Mouse (Mus musculus): ENCODE measurements around the gene Rassf4.

Gene Rassf4

DNA sequence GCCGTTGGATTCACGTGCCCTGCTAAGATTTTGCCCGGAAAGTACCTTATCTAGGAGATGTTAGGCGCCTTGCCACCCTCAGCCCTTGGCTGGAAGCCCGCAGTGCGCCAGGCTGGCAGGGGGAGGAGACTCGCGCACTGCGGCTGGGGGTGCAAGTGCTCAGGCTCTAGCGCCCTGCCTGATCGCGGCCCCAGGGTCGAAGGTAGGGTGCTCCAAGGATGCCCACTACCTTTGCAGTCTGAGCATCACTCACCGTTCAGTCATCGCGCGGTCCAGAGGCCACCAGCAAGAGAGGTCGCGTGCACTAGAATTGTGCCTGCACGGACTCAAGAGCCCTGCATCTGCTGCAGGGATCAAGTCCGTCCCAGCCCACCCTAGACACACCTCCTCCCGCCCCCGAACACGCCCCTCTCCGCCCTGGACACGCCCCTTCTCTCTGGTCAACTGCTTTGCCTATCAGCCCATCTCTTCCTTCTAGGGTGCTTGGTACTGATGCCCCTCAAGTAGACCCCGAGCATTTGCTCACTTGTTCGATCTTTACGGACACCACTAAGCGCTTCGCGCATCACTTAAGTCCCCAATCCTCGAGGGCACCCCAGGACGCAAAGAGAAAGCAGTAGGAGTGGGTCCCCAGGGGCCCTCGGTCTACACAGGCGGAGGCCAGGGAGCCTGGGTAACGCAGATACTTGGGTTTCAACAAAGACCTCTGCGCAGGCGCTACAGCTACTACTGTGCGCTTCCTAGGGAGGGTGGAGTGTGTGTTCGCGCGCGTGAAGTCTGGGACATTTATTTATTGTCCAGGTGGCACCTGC lies at the start of gene Rassf4:
Gene Rassf4 (minus strand): TSS at position 482 of the 812 bp plus-strand sequence.
- peak; percentile 88 for DNase-seq (ENCODE audit: low spot score)

DNA sequence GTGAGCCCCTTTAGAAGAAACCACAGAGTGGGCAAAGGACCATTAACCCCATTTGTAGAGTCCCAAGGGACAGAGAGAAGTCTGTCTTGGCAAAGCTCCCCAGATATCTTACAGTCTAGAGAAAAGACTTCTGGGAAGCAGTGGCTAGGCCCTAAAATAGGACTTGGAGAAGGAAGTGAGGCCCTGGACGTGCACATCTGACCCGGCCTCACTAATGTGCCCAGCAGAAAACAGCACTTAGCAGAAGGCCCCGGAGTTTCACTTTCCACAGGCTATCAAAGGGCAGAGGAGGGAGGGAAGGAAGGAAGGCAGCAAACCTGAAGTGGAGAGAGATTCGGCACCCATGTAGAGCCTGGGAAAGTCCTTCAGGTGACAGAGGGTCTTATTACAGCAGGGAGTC lies 45.2 kb upstream of the Rassf4 start:
- DNase-seq (ENCODE audit: low spot score), result no peak

- no peak for DNase-seq (ENCODE audit: low spot score)
Measured at GRCm38 (mm10) chr6:116718361-116718760, 44.6 kb upstream of the Rassf4 start.

GRCm38 (mm10) chr6:116717851-116718250 lies 44.1 kb upstream of the Rassf4 start:
- DNase-seq (ENCODE audit: low spot score), result no peak

DNA sequence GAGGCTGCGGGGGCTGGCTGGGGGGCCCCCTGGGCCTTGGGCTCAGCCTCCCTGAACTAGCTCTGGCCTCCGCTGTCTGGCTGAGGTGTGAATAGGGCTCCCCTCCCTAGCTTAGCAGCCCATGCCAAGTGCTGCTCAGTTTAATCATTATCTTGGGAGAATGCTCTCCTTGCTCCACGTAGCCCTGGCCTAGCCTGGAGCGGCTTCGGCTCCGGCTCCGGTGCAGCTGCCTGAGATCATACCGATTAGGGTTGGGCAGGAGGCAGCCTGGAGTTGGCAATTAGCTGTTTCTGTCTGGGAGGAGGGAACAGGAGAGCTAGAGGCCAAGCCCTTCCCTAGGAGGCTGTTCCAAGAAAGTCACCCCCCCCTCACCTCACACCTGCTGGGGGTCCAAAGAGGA lies 42.9 kb upstream of the Rassf4 start, which contains the start of gene Tmem72:
Gene Tmem72 (minus strand): TSS at position 248 of the 400 bp plus-strand sequence.
- DNase-seq (ENCODE audit: low spot score), result peak; percentile 5

DNA sequence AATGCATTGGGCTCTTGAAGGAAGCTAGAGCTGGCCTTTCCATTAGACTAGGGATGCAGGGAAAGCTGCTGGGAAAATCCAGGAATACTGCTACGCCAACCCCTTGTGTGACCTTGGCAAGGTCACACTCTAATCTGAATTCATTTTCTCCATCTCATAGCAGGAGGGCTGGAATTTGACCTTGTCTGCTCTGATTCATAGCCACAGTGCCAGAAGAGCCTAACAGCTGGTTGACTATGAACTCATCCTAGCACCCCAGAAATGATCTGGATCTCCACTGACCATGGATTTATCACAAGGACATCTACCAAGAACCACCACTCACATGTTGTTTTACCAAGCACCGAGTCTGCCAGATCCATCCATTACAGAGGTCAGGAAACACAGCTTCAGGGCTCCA lies 41.4 kb upstream of the Rassf4 start:
- DNase-seq (ENCODE audit: low spot score), result no peak

- no peak for DNase-seq (ENCODE audit: low spot score)
Measured at GRCm38 (mm10) chr6:116714576-116714975, 40.8 kb upstream of the Rassf4 start.

- DNase-seq (ENCODE audit: low spot score), result no peak
Measured at GRCm38 (mm10) chr6:116713966-116714365, 40.2 kb upstream of the Rassf4 start.

DNA sequence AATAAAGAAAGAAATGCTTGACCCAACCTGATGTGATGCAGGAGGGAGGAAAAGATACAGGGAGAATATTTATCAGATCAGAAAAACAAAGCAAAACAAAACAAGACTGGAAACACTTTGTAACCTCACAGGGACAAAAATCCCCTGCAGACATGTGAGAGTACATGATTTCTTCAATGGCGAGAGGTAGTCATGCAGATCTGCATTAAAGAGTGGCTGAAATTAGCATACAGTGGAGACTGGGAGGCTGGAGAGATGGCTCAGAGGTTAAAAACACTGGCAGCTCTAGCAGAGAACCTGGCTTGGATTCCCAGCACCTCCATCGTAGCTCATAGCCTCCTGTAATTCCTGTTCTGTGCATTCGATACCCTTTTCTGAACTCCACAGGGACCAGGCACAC lies 38.8 kb upstream of the Rassf4 start:
- no peak for DNase-seq (ENCODE audit: low spot score)

DNA sequence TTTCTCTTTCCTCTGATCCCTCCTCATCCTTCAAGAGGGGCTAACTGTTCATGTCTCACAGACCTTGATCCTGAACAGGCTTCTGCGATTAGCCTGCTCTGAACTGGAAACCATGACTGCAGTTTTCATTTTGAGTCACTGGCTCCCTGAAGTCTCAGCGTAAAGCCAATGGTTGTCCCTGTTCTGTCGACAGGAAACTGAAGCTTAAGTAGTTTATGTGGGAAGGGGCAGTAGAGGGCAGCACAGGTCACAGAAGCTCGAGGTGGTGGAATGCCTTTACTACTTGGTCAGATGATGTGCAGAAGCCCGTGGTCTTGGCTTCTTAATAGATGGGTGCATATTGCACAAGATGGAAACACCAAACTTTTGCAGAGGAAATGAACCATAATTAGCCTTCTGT lies 38.3 kb upstream of the Rassf4 start:
- peak; percentile 68 for DNase-seq (ENCODE audit: low spot score)

DNA sequence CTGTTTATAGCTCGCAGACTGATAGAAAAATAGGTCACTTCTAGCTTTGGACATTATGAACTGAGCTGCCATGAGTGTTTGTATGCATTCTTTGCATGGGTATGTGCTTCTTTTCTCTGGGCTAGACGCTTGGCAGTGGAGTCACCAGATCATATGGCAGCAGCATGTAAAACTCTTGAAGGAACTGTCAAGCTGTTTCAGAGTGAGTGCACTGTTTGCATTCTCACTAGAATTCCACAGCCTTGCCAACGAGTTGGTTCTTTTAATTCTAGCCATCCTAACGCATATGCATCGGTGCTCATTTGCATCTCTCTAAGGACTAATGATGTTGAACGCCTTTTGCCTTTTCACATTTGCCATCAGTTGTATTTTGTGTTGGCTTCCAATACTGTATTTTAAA lies 30.6 kb upstream of the Rassf4 start:
- DNase-seq (ENCODE audit: low spot score), result no peak

DNA sequence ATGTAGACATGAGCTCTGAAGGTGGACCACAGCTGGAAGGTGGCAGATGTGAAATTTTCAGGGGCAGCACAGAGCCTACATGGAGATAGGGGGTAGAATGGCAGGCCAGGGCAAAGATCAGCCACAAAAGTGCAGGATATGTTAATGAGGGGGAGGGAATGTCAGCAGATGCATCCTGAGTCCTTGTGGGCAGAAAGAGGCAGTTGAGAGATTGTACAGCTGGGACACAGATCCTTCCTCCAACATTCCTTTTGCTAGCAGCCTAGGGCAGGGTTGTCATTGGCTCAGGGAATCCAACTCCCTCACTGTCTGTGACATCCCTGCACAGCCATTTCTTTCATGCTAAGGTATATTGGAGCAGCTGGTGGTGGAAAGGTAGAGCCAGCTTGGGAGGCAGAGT lies 27.1 kb upstream of the Rassf4 start:
- DNase-seq (ENCODE audit: low spot score), result no peak

- no peak for DNase-seq (ENCODE audit: low spot score)
Measured at GRCm38 (mm10) chr6:116697896-116698425, 24.2 kb upstream of the Rassf4 start.

DNA sequence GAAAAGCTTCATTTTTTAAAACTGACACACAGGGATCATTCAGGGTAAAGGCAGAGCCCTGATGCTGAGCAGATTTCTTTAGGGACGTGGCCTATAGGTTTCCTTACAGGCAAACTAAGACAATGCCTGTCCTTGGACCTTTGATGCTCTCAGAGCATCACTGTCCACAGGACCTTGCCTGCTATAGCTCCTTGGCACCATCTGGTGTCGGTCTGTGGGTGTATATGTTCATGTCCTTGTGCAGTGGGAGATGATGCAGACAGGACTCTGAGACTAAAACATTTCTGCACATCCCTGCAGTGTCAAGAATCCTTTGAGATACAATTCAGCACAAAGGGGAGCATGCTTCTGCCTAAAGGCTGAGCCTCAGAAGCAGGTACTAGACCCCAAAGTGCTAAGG lies 23.7 kb upstream of the Rassf4 start:
- DNase-seq (ENCODE audit: low spot score), result peak; percentile 18

DNA sequence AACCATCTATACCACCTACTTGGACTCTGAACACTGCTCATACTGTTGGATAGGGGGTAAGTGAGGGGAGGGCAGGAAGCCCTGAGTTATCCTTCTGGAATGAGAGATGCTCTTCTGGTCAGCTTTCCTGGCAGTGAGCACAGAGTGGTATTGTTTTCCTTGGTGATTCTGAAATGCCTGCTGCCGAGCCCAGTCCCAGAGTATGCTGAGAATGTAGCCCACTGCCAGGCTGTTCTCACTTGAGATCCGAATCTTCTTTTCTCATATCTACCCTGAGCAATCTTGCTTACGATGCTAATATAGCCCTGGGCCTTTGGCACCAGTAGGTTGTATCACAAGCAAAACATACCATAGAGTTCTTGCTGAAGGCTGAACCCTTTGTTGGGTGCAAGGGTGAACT lies 20.6 kb upstream of the Rassf4 start:
- no peak for DNase-seq (ENCODE audit: low spot score)

DNA sequence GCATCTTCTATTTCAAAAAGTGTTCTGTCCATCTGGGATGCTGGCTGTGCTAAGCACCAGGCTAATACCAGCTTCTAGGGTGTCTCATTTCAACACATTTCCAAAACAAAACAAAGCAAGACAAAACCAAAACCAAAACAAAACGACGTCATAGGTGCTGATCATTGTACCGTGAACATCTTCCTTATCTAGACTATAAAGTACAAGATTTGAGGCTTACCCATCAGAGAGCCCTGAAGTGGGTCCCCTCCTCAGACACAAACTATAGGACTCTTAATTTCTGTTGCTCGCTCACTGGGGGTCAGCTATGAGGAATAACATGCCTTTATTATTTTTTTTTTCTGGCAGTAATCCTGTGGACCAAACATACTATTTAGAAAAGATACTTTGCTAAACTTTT lies 19.9 kb upstream of the Rassf4 start:
- no peak for DNase-seq (ENCODE audit: low spot score)

DNA sequence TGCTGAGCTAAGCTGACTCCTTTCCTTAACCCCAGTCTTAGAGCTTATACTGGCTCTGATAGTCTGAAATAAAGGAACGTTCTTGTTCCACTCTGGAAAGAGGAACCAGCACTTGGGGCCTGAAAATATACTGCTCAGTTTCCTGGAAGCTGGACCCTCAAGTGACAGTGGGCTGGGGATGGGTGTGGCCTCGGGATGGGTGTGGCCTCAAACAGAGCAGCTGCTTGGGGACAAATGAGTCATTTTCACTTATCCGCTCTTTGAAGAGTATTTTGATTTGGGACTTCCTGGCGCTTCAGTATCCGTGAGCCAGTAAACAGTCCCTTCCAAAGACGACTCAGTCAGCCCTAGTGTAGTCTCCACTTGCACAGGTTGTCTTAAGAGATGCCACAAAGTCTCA lies 8.6 kb upstream of the Rassf4 start:
- no peak for DNase-seq (ENCODE audit: low spot score)

DNA sequence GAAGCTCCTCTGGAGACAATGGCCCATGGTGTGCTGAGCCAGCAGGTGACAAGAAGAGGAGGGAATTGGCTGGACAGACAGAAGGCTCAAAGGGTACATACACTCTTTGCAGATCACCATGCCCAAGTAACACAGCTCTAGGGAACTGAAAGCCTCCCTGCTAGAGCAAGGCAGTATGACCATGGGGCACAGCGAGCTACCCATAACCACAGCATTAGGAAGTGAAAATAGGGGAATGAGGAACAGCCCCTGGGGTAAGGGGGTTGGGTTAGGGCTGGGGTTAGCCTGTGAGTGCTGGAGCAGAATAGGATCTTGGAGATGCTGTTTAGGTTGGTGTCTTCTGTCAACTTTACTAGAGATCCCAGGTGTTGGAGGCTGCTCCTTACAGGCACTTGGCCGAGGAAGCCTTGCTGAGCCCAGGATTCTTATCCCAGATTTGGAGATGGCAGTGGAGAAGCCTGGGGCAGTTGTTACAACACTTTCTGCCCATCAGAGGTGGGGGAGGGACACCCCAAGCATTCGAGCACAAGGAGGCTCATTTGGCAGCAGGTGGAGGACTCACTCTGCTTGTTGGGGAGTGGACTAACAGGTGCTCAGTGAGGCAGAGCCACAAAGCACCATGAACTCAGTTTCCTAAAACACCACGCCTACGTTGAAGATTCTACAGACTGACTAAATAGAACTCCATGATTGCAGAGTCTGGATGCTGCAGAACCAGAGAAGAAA lies 6.0 kb upstream of the Rassf4 start:
- DNase-seq (ENCODE audit: low spot score), result no peak

GRCm38 (mm10) chr6:116677321-116677720 lies 3.6 kb upstream of the Rassf4 start:
- DNase-seq (ENCODE audit: low spot score), result peak; percentile 25

- no peak for DNase-seq (ENCODE audit: low spot score)
Measured at GRCm38 (mm10) chr6:116676355-116676913, 2.7 kb upstream of the Rassf4 start.

DNA sequence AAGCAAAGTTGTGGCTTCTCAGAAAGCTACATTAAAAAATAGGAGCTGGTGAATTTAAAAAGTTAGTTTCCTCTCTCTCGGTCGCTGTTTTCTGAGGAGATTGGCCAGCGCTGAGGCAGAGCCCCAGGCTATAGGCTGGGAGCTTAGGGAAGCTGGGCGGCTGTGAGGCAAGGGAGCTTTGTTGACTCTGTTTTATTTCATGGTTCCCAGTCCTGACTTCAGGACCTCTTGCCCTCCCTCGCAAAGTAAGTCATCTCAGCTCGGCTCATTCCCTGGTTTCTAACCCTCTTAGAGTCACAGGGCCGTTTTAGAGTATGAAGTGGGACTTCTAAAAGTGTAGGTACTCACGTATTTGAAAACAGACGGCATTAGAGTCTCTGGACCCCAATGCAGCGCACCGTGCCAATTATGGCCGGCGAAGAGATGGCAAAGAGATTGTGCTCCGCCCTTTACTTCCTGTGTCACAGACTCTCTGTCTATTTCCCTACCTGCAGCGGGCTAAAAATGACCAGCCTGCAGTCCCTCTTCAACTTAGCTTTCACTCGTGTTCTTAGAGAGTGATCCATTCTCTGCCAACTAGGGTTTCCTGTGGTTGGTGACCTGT lies 633 bp upstream of the Rassf4 start:
- DNase-seq (ENCODE audit: low spot score), result no peak

- DNase-seq (ENCODE audit: low spot score), result no peak
Measured at GRCm38 (mm10) chr6:116672349-116672748, 1.4 kb downstream of the Rassf4 start.
